Mouse (Mus musculus): ENCODE measurements around the gene Slc35d2. TPM values are rescaled to one million over a fixed set of nuclear protein-coding genes. Genes with fewer than 3 reads are reported as not detected.

Slc35d2 gene
- polyA plus RNA-seq (2016; fragmentation: Nextera tagmentation; extraction: Ambion mirVana), result 5.4 and 6.0 TPM in 2 replicates

- 8% methylated on average over 43 of the region's 44 CpGs for WGBS
- peak; percentile 54; the same call in 1 of the 2 replicates for ATAC-seq (ENCODE audit: insufficient number of reproducible peaks, insufficient read depth, low FRiP score, low TSS enrichment)
- H3K27ac ChIP-seq, result 0 out of 2 replicates have a peak within 1 kb of the TSS, but pooled peaks have one; percentile 5
These were observed at the start of gene Slc35d2 for GRCm38 (mm10) chr13:64128858-64129615. Gene Slc35d2, minus strand, starts transcription at chr13:64129368.

GRCm38 (mm10) chr13:64178000-64178399, 48.8 kb upstream of the Slc35d2 start:
- no peak for ATAC-seq (ENCODE audit: insufficient number of reproducible peaks, insufficient read depth, low FRiP score, low TSS enrichment)
- H3K27ac ChIP-seq, result no peak overlapping the region
- no peaks in the 10 kb centered on the region for H3K4me1 ChIP-seq
- H3K36me3 ChIP-seq, result peaks cover 39% of the 10 kb centered on the region
- WGBS, result 68% methylated on average over 7 of the region's 7 CpGs
- H3K4me2 ChIP-seq (replicated peaks), result no peak overlapping the region
- peaks cover 3% of the 10 kb centered on the region; the same call in 1 of the 2 replicates for H3K9me3 ChIP-seq
- no peak overlapping the region for H3K9ac ChIP-seq
- H3K27me3 ChIP-seq, result no peaks in the 10 kb centered on the region
- H3K4me3 ChIP-seq, result no peak overlapping the region

More at GRCm38 (mm10) chr13:64128858-64129615, at the start of gene Slc35d2:
- Histone ChIP-seq H3K9me3 (no peaks in the 10 kb centered on the region), H3K9ac (peak within 1 kb of the TSS; percentile 67), H3K4me3 (peak within 1 kb of the TSS; percentile 57), H3K4me2 (replicated peaks) (peak within 1 kb of the TSS; percentile 83), H3K36me3 (peaks cover 3% of the 10 kb centered on the region; the same call in 1 of the 2 replicates), H3K4me1 (peaks cover 6% of the 10 kb centered on the region), H3K27me3 (no peaks in the 10 kb centered on the region)

- WGBS, result 97% methylated on average over 25 of the region's 25 CpGs
- H3K9me3 ChIP-seq, result peaks cover 63% of the 10 kb centered on the region
These were observed 40.6 kb upstream of the Slc35d2 start for GRCm38 (mm10) chr13:64169746-64170145.

GRCm38 (mm10) chr13:64163147-64163715, 34.1 kb upstream of the Slc35d2 start:
- no peaks in the 10 kb centered on the region for H3K27me3 ChIP-seq
- no peak overlapping the region for H3K27ac ChIP-seq
- 26% methylated on average over 13 of the region's 13 CpGs for WGBS
- H3K9ac ChIP-seq, result peak overlapping the region; percentile 86; the same call in 1 of the 2 replicates
- peaks cover 13% of the 10 kb centered on the region for H3K9me3 ChIP-seq
- H3K4me1 ChIP-seq, result peaks cover 7% of the 10 kb centered on the region
- ATAC-seq (ENCODE audit: insufficient number of reproducible peaks, insufficient read depth, low FRiP score, low TSS enrichment), result no peak
- H3K36me3 ChIP-seq, result peaks cover 10% of the 10 kb centered on the region; the same call in 1 of the 2 replicates
- peak overlapping the region; percentile 76 for H3K4me3 ChIP-seq
- peak overlapping the region; percentile 97 for H3K4me2 ChIP-seq (replicated peaks)

More at GRCm38 (mm10) chr13:64169746-64170145, 40.6 kb upstream of the Slc35d2 start:
- Histone ChIP-seq H3K36me3 (peaks cover 67% of the 10 kb centered on the region), H3K27ac (no peak overlapping the region), H3K4me3 (no peak overlapping the region), H3K4me2 (replicated peaks) (no peak overlapping the region), H3K9ac (no peak overlapping the region), H3K27me3 (no peaks in the 10 kb centered on the region), H3K4me1 (no peaks in the 10 kb centered on the region)
- ATAC-seq (ENCODE audit: insufficient number of reproducible peaks, insufficient read depth, low FRiP score, low TSS enrichment), result no peak

- no peak for ATAC-seq (ENCODE audit: insufficient number of reproducible peaks, insufficient read depth, low FRiP score, low TSS enrichment)
- H3K9ac ChIP-seq, result peak overlapping the region; percentile 86
- peaks cover 9% of the 10 kb centered on the region; the same call in 1 of the 2 replicates for H3K36me3 ChIP-seq
- WGBS, result 0% methylated on average over 14 of the region's 14 CpGs
- H3K4me1 ChIP-seq, result peaks cover 7% of the 10 kb centered on the region
- no peaks in the 10 kb centered on the region for H3K27me3 ChIP-seq
- H3K4me3 ChIP-seq, result peak overlapping the region; percentile 76
- peak overlapping the region; percentile 97 for H3K4me2 ChIP-seq (replicated peaks)
- H3K9me3 ChIP-seq, result peaks cover 11% of the 10 kb centered on the region
- no peak overlapping the region for H3K27ac ChIP-seq
These were observed 33.5 kb upstream of the Slc35d2 start for GRCm38 (mm10) chr13:64162626-64163025.

GRCm38 (mm10) chr13:64161916-64162611, 32.9 kb upstream of the Slc35d2 start:
- H3K4me3 ChIP-seq, result peak overlapping the region; percentile 76

GRCm38 (mm10) chr13:64161548-64161915, 32.4 kb upstream of the Slc35d2 start, which contains the start of gene Habp4:
Gene Habp4, plus strand, starts transcription at chr13:64161824.
- peak within 1 kb of the TSS; percentile 76 for H3K4me3 ChIP-seq
- peak within 1 kb of the TSS; percentile 97 for H3K4me2 ChIP-seq (replicated peaks)
- peaks cover under 1% of the 10 kb centered on the region for H3K9me3 ChIP-seq
- peak; percentile 99 for ATAC-seq (ENCODE audit: insufficient number of reproducible peaks, insufficient read depth, low FRiP score, low TSS enrichment)
- peaks cover 7% of the 10 kb centered on the region for H3K4me1 ChIP-seq
- peak within 1 kb of the TSS; percentile 72 for H3K27ac ChIP-seq
- H3K9ac ChIP-seq, result peak within 1 kb of the TSS; percentile 86
- WGBS, result 0% methylated on average over 25 of the region's 31 CpGs
- H3K27me3 ChIP-seq, result no peaks in the 10 kb centered on the region
- peaks cover 5% of the 10 kb centered on the region; the same call in 1 of the 2 replicates for H3K36me3 ChIP-seq

More at GRCm38 (mm10) chr13:64161916-64162611, 32.9 kb upstream of the Slc35d2 start:
- H3K9ac ChIP-seq, result peak overlapping the region; percentile 86
- H3K9me3 ChIP-seq, result peaks cover 6% of the 10 kb centered on the region
- ATAC-seq (ENCODE audit: insufficient number of reproducible peaks, insufficient read depth, low FRiP score, low TSS enrichment), result peak; percentile 42; the same call in 1 of the 2 replicates
- peak overlapping the region; percentile 97 for H3K4me2 ChIP-seq (replicated peaks)
- peak overlapping the region; percentile 72 for H3K27ac ChIP-seq
- under 1% methylated on average over 71 of the region's 71 CpGs for WGBS
- H3K4me1 ChIP-seq, result peaks cover 7% of the 10 kb centered on the region
- H3K36me3 ChIP-seq, result peaks cover 5% of the 10 kb centered on the region; the same call in 1 of the 2 replicates
- no peaks in the 10 kb centered on the region for H3K27me3 ChIP-seq

- Histone ChIP-seq H3K27ac (no peak overlapping the region), H3K36me3 (no peaks in the 10 kb centered on the region), H3K4me2 (replicated peaks) (no peak overlapping the region), H3K4me1 (no peaks in the 10 kb centered on the region; the same call in 1 of the 2 replicates), H3K27me3 (no peaks in the 10 kb centered on the region), H3K9ac (no peak overlapping the region), H3K9me3 (no peaks in the 10 kb centered on the region), H3K4me3 (no peak overlapping the region)
- ATAC-seq (ENCODE audit: insufficient number of reproducible peaks, insufficient read depth, low FRiP score, low TSS enrichment), result no peak
These were observed 27.8 kb upstream of the Slc35d2 start for GRCm38 (mm10) chr13:64156966-64157365.

- Histone ChIP-seq H3K9me3 (no peaks in the 10 kb centered on the region), H3K27ac (no peak overlapping the region), H3K36me3 (no peaks in the 10 kb centered on the region), H3K4me3 (no peak overlapping the region), H3K4me2 (replicated peaks) (no peak overlapping the region), H3K9ac (no peak overlapping the region), H3K27me3 (no peaks in the 10 kb centered on the region), H3K4me1 (peaks cover 10% of the 10 kb centered on the region)
- WGBS, result 18% methylated on average over 1 of the region's 1 CpGs
- ATAC-seq (ENCODE audit: insufficient number of reproducible peaks, insufficient read depth, low FRiP score, low TSS enrichment), result no peak
These were observed 26.0 kb upstream of the Slc35d2 start for GRCm38 (mm10) chr13:64155171-64155571.

GRCm38 (mm10) chr13:64154651-64155050, 25.5 kb upstream of the Slc35d2 start:
- peaks cover 10% of the 10 kb centered on the region for H3K4me1 ChIP-seq
- no peak overlapping the region for H3K9ac ChIP-seq
- H3K27me3 ChIP-seq, result no peaks in the 10 kb centered on the region
- no peak for ATAC-seq (ENCODE audit: insufficient number of reproducible peaks, insufficient read depth, low FRiP score, low TSS enrichment)
- H3K27ac ChIP-seq, result no peak overlapping the region
- H3K36me3 ChIP-seq, result no peaks in the 10 kb centered on the region
- no peaks in the 10 kb centered on the region for H3K9me3 ChIP-seq
- WGBS, result 51% methylated on average over 2 of the region's 2 CpGs
- no peak overlapping the region for H3K4me2 ChIP-seq (replicated peaks)
- H3K4me3 ChIP-seq, result no peak overlapping the region

GRCm38 (mm10) chr13:64153751-64154267, 24.6 kb upstream of the Slc35d2 start:
- H3K9me3 ChIP-seq, result no peaks in the 10 kb centered on the region
- peaks cover 10% of the 10 kb centered on the region for H3K4me1 ChIP-seq
- H3K4me3 ChIP-seq, result peak overlapping the region; percentile 89
- peak; percentile 17 for ATAC-seq (ENCODE audit: insufficient number of reproducible peaks, insufficient read depth, low FRiP score, low TSS enrichment)
- no peaks in the 10 kb centered on the region for H3K36me3 ChIP-seq
- H3K27me3 ChIP-seq, result no peaks in the 10 kb centered on the region
- peak overlapping the region; percentile 86 for H3K4me2 ChIP-seq (replicated peaks)
- 2% methylated on average over 18 of the region's 18 CpGs for WGBS
- H3K9ac ChIP-seq, result peak overlapping the region; percentile 39
- H3K27ac ChIP-seq, result peak overlapping the region; percentile 36
